Mouse (Mus musculus) megakaryocyte, embryonic 14.5 days (primary cell): ENCODE measurements around the gene Cacng4.

ENCODE experiments used
- FLI1 ChIP-seq: IDR thresholded peaks from 2 replicates; pipeline ENCODE4 v1.6.1; 2012; ENCODE audit warnings: low read length, inconsistent platforms, mixed read lengths
- GATA1 ChIP-seq: IDR thresholded peaks from 3 replicates; pipeline ENCODE4 v1.6.1; 2012; ENCODE audit warnings: mixed read lengths, low read length, inconsistent platforms, borderline replicate concordance

GRCm38 (mm10) chr11:107772002-107772401, 22.4 kb downstream of the Cacng4 start:
- TF ChIP-seq GATA1 (no peak), FLI1 (no peak)
